Mouse (Mus musculus) stomach, postnatal 0 days (tissue): Measurements from ENCODE around the gene Acot7. TPM values are rescaled to one million over a fixed set of nuclear protein-coding genes. Genes with fewer than 3 reads are reported as not detected.

ENCODE experiments used
- ATAC-seq: fragments of 200-750 bp; cut with Nextera tagmentation; 2 replicates; pipeline ENCODE4 v1.8.0; 2017; ENCODE audit not compliant: low FRiP score, low TSS enrichment
- DNase-seq: peaks from one replicate; pipeline ENCODE4 v3.0.0-alpha.2; 2016; ENCODE audit warnings: low spot score
- H3K27ac ChIP-seq: fragments of 300-500 bp; sonication (generic); replicated peaks from 2 replicates; pipeline ENCODE4 v1.5.1; 2014; ENCODE audit warnings: mild to moderate bottlenecking, control low read depth
- H3K27me3 ChIP-seq: fragments of 300-500 bp; sonication (generic); 2 replicates; pipeline ENCODE4 v1.6.1; 2014; ENCODE audit warnings: low read length; ENCODE audit not compliant: control insufficient read depth, insufficient read depth
- H3K36me3 ChIP-seq: fragments of 300-500 bp; sonication (generic); 2 replicates; pipeline ENCODE4 v1.6.1; 2014; ENCODE audit warnings: low read length, mixed read lengths; ENCODE audit not compliant: control insufficient read depth, insufficient read depth
- H3K4me1 ChIP-seq: fragments of 300-500 bp; sonication (generic); replicated peaks from 2 replicates; pipeline ENCODE4 v1.6.1; 2014; ENCODE audit warnings: antibody characterized with exemption; ENCODE audit not compliant: control insufficient read depth, insufficient read depth
- H3K4me2 ChIP-seq: fragments of 300-500 bp; sonication (generic); replicated peaks from 2 replicates; pipeline ENCODE4 v1.6.1; 2014; ENCODE audit warnings: low read depth, mild to moderate bottlenecking, control low read depth, moderate library complexity
- H3K4me3 ChIP-seq: fragments of 300-500 bp; sonication (generic); 2 replicates; pipeline ENCODE4 v1.5.1; 2014; ENCODE audit warnings: low read depth, low read length, control low read depth
- H3K9ac ChIP-seq: fragments of 300-500 bp; sonication (generic); 2 replicates; pipeline ENCODE4 v1.6.1; 2014; ENCODE audit warnings: mild to moderate bottlenecking, low read length, control low read depth, mixed read lengths
- H3K9me3 ChIP-seq: fragments of 300-500 bp; sonication (generic); 2 replicates; pipeline ENCODE4 v1.6.1; 2016; ENCODE audit warnings: low read length; ENCODE audit not compliant: control insufficient read depth
- CTCF ChIP-seq: IDR thresholded peaks from 2 replicates; pipeline ENCODE4 v1.5.1; 2016; ENCODE audit warnings: antibody characterized with exemption, low read depth, mild to moderate bottlenecking, moderate library complexity
- EP300 ChIP-seq: optimal IDR thresholded peaks from 2 replicates; pipeline ENCODE3; 2016; ENCODE audit warnings: antibody characterized with exemption
- WGBS: fragments of 180-500 bp; shearing (Covaris S2); extraction: QIAGEN DNeasy Blood & Tissue Kit; methylation state at CpG from one replicate; pipeline ENCODE4 v1.1.7; 2014; 5-methylcytosine and 5-hydroxymethylcytosine counted together
- polyA plus RNA-seq: library from polyadenylated mRNA; unstranded; fragments of >200 nt; fragmentation: Nextera tagmentation; extraction: Ambion mirVana; gene quantifications from 2 replicates; pipeline ENCODE4 v1.2.1, GENCODE M21; 2015

Gene Acot7
- polyA plus RNA-seq, 1 experiment from 2014 or later = 55.0 TPM

GRCm38 (mm10) chr4:152132772-152133169, 45.2 kb upstream of the Acot7 start:
- WGBS = 36% methylated on average over 10 of the region's 10 CpGs
- H3K27me3 ChIP-seq = peaks cover 6% of the 10 kb centered on the region
- no peak overlapping the region for H3K4me3 ChIP-seq
- H3K27ac ChIP-seq = no peak overlapping the region
- H3K4me1 ChIP-seq = no peaks in the 10 kb centered on the region
- ATAC-seq = no peak
- DNase-seq = peak; percentile 43
- H3K9ac ChIP-seq = no peak overlapping the region
- no peaks in the 10 kb centered on the region for H3K36me3 ChIP-seq
- TF ChIP-seq EP300 = no peak
- no peak for TF ChIP-seq CTCF
- H3K9me3 ChIP-seq = no peaks in the 10 kb centered on the region
- H3K4me2 ChIP-seq = no peak overlapping the region

GRCm38 (mm10) chr4:152133213-152133612, 44.7 kb upstream of the Acot7 start:
- Histone ChIP-seq H3K4me3 (no peak overlapping the region), H3K9me3 (no peaks in the 10 kb centered on the region), H3K4me1 (no peaks in the 10 kb centered on the region), H3K9ac (no peak overlapping the region), H3K4me2 (no peak overlapping the region), H3K27me3 (peaks cover 6% of the 10 kb centered on the region), H3K36me3 (no peaks in the 10 kb centered on the region), H3K27ac (no peak overlapping the region)
- ATAC-seq (no peak), DNase-seq (no peak)
- WGBS = 60% methylated on average over 5 of the region's 5 CpGs
- no peak for TF ChIP-seq EP300

- peaks cover 6% of the 10 kb centered on the region for H3K27me3 ChIP-seq
- no peaks in the 10 kb centered on the region for H3K36me3 ChIP-seq
- no peaks in the 10 kb centered on the region for H3K9me3 ChIP-seq
- TF ChIP-seq CTCF (peak; percentile 78), EP300 (no peak)
- H3K4me1 ChIP-seq = no peaks in the 10 kb centered on the region; the same call in 1 of the 2 replicates
- no peak overlapping the region for H3K4me3 ChIP-seq
- no peak overlapping the region for H3K9ac ChIP-seq
- DNase-seq (peak; percentile 79), ATAC-seq (no peak)
- no peak overlapping the region for H3K27ac ChIP-seq
- H3K4me2 ChIP-seq = no peak overlapping the region
These were observed 43.4 kb upstream of the Acot7 start for GRCm38 (mm10) chr4:152134507-152134906.

GRCm38 (mm10) chr4:152135363-152135762, 42.6 kb upstream of the Acot7 start:
- 69% methylated on average over 12 of the region's 12 CpGs for WGBS

GRCm38 (mm10) chr4:152136112-152136875, 41.6 kb upstream of the Acot7 start:
- H3K9ac ChIP-seq = no peak overlapping the region
- no peak overlapping the region for H3K4me2 ChIP-seq
- H3K27ac ChIP-seq = no peak overlapping the region
- H3K36me3 ChIP-seq = no peaks in the 10 kb centered on the region
- H3K9me3 ChIP-seq = no peaks in the 10 kb centered on the region
- WGBS = 48% methylated on average over 6 of the region's 6 CpGs
- DNase-seq (peak; percentile 50), ATAC-seq (no peak)
- peaks cover 6% of the 10 kb centered on the region; the same call in 1 of the 2 replicates for H3K27me3 ChIP-seq
- H3K4me1 ChIP-seq = no peaks in the 10 kb centered on the region; the same call in 1 of the 2 replicates
- no peak overlapping the region for H3K4me3 ChIP-seq
- TF ChIP-seq CTCF (peak; percentile 74), EP300 (no peak)

More at GRCm38 (mm10) chr4:152135363-152135762, 42.6 kb upstream of the Acot7 start:
- ATAC-seq (no peak), DNase-seq (no peak)
- TF ChIP-seq EP300 (no peak), CTCF (no peak)
- Histone ChIP-seq H3K4me1 (no peaks in the 10 kb centered on the region; the same call in 1 of the 2 replicates), H3K36me3 (no peaks in the 10 kb centered on the region), H3K27ac (no peak overlapping the region), H3K9me3 (no peaks in the 10 kb centered on the region), H3K9ac (no peak overlapping the region), H3K4me2 (no peak overlapping the region), H3K4me3 (no peak overlapping the region), H3K27me3 (peaks cover 6% of the 10 kb centered on the region; the same call in 1 of the 2 replicates)

GRCm38 (mm10) chr4:152136876-152137250, 41.1 kb upstream of the Acot7 start:
- no peak overlapping the region for H3K9ac ChIP-seq
- no peak overlapping the region for H3K4me3 ChIP-seq
- H3K36me3 ChIP-seq = no peaks in the 10 kb centered on the region
- ATAC-seq (no peak), DNase-seq (no peak)
- WGBS = 92% methylated on average over 2 of the region's 2 CpGs
- no peak overlapping the region for H3K27ac ChIP-seq
- TF ChIP-seq EP300 (no peak), CTCF (no peak)
- no peaks in the 10 kb centered on the region; the same call in 1 of the 2 replicates for H3K4me1 ChIP-seq
- H3K9me3 ChIP-seq = no peaks in the 10 kb centered on the region
- H3K27me3 ChIP-seq = peaks cover 6% of the 10 kb centered on the region; the same call in 1 of the 2 replicates
- no peak overlapping the region for H3K4me2 ChIP-seq
